ENCODE assay signal across 12 mouse cellular contexts in the genomic region with DNA sequence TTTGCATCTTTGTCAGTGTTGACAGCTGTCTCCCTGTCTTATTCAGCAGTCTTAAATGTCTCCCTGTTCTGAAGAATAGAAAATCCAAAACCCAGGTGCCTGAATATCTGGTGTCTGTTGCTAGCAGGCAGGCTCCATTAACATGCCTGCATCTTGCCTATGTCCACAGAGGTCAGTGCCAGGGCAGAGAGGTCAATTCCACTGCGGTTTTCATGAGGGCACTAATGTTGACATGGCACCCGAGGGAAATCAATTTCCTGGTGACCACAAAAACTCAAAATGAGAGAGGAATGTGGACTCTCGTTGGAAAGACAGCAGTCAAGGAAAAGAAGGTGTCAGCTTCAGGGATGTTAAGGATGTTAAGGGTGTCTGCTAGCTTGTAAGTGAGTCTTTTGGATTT.
"Had no signal": no experiment of that assay in that cellular context is flagged by ENCODE, and none has a peak within 500 bp of the region (broad histone marks: within the 10 kb centered on the region; RNA-seq: fewer than 3 reads in every experiment).

No protein-coding gene starts in this region.

- H3K9me3 ChIP-seq: limb, embryonic 13.5 days; neural tube, embryonic 12.5 days; stomach, embryonic 15.5 days had no signal

- H3K9ac ChIP-seq: limb, embryonic 13.5 days; liver, embryonic 14.5 days; neural tube, embryonic 12.5 days; stomach, embryonic 15.5 days had no signal

- H3K4me1 ChIP-seq: limb, embryonic 13.5 days; neural tube, embryonic 12.5 days; stomach, embryonic 15.5 days had no signal

- ATAC-seq: midbrain, embryonic 16.5 days had no signal

- DNase-seq: kidney, postnatal 14 days; left cerebral cortex, postnatal 4 days; lung, adult 18-20 months; retina, postnatal 1 day; thymus, adult 2 months; thymus, postnatal 25 days had no signal

- H3K36me3 ChIP-seq: limb, embryonic 13.5 days; neural tube, embryonic 12.5 days; stomach, embryonic 15.5 days had no signal

- H3K4me3 ChIP-seq: limb, embryonic 13.5 days; neural tube, embryonic 12.5 days; stomach, embryonic 15.5 days had no signal

- H3K27ac ChIP-seq: limb, embryonic 13.5 days; liver, embryonic 14.5 days; neural tube, embryonic 12.5 days; stomach, embryonic 15.5 days had no signal

- H3K4me2 ChIP-seq: limb, embryonic 13.5 days; midbrain, embryonic 11.5 days; neural tube, embryonic 12.5 days; stomach, embryonic 15.5 days had no signal

- H3K27me3 ChIP-seq: limb, embryonic 13.5 days; neural tube, embryonic 12.5 days; stomach, embryonic 15.5 days had no signal
